28 mouse cellular contexts compared by ENCODE assay signal in genomic region chr2:32818208-32818607, GRCm38 (mm10). TPM values are rescaled to one million over a fixed set of nuclear protein-coding genes. Genes with fewer than 3 reads are reported as not detected.
DNase-seq lines count a peak whose midpoint lies in the region; ATAC-seq and TF ChIP-seq lines count a peak whose summit lies in the region.
"Had no signal": no experiment of that assay in that cellular context is flagged by ENCODE, and none has a peak within 500 bp of the region (broad histone marks: within the 10 kb centered on the region; RNA-seq: fewer than 3 reads in every experiment).

No protein-coding gene starts in this region.

- no peak overlapping the region for H3K9ac ChIP-seq in forebrain, embryonic 13.5 days
- H3K9ac ChIP-seq in forebrain, embryonic 11.5 days (ENCODE audit: low read length) = no peak overlapping the region
- H3K9ac ChIP-seq in hindbrain, embryonic 13.5 days = no peak overlapping the region
- H3K9ac ChIP-seq in intestine, postnatal 0 days (ENCODE audit: low read depth, low read length) = no peak overlapping the region
- H3K9ac ChIP-seq: embryonic facial prominence, embryonic 13.5 days; hindbrain, embryonic 14.5 days; intestine, embryonic 15.5 days had no signal

- no peak overlapping the region for H3K4me3 ChIP-seq in forebrain, embryonic 13.5 days
- no peak overlapping the region for H3K4me3 ChIP-seq in forebrain, embryonic 11.5 days (ENCODE audit: low read depth, low read length)
- no peak overlapping the region for H3K4me3 ChIP-seq in hindbrain, embryonic 13.5 days
- no peak overlapping the region for H3K4me3 ChIP-seq in hindbrain, embryonic 10.5 days
- H3K4me3 ChIP-seq in left cerebral cortex, adult 2 months = no peak overlapping the region
- H3K4me3 ChIP-seq in intestine, postnatal 0 days (ENCODE audit: low read depth, low read length) = no peak overlapping the region
- H3K4me3 ChIP-seq: embryonic facial prominence, embryonic 10.5 days; embryonic facial prominence, embryonic 13.5 days; erythroblast, embryonic 14.5 days; gastrocnemius, adult 2 months; intestine, embryonic 15.5 days had no signal

- H3K27ac ChIP-seq in forebrain, embryonic 13.5 days = peak overlapping the region; percentile 84; the same call in 1 of the 2 replicates
- no peak overlapping the region for H3K27ac ChIP-seq in forebrain, embryonic 11.5 days (ENCODE audit: low read depth, low read length)
- H3K27ac ChIP-seq in hindbrain, embryonic 13.5 days = peak overlapping the region; percentile 3; the same call in 1 of the 2 replicates
- H3K27ac ChIP-seq in hindbrain, embryonic 10.5 days = no peak overlapping the region
- peak overlapping the region; percentile 38 for H3K27ac ChIP-seq in left cerebral cortex, adult 2 months
- no peak overlapping the region for H3K27ac ChIP-seq in intestine, postnatal 0 days (ENCODE audit: low read depth, low read length)
- H3K27ac ChIP-seq: embryonic facial prominence, embryonic 10.5 days; embryonic facial prominence, embryonic 13.5 days; gastrocnemius, adult 2 months; intestine, embryonic 15.5 days had no signal

- no peak for DNase-seq in forebrain, embryonic 11.5 days (ENCODE audit: low spot score)
- no peak for DNase-seq in hindbrain, embryonic 10.5 days (ENCODE audit: low spot score)
- DNase-seq in left cerebral cortex, adult 2 months (ENCODE audit: extremely low spot score in 1 of 2, low spot score in 2 of 2) = no peak
- no peak for DNase-seq in left cerebral cortex, postnatal 14 days (ENCODE audit: low spot score in 2 of 2)
- DNase-seq: adrenal gland, adult 2 months; adrenal gland, postnatal 14 days; cerebellum, adult 9-11 months; embryo, embryonic 11 days; gastrocnemius, adult 2 months; gastrocnemius, postnatal 14 days; heart, adult 11 months; kidney, adult 18-20 months; kidney, adult 9 months had no signal

- no peak overlapping the region for H3K4me2 ChIP-seq in forebrain, embryonic 13.5 days
- H3K4me2 ChIP-seq in forebrain, embryonic 11.5 days (ENCODE audit: low read depth, low read length, severe bottlenecking) = no peak overlapping the region
- no peak overlapping the region for H3K4me2 ChIP-seq in hindbrain, embryonic 13.5 days
- no peak overlapping the region for H3K4me2 ChIP-seq in intestine, postnatal 0 days (replicated peaks; ENCODE audit: low read depth)
- H3K4me2 ChIP-seq: embryonic facial prominence, embryonic 13.5 days; heart, embryonic 11.5 days; hindbrain, embryonic 14.5 days; intestine, embryonic 15.5 days had no signal

- 96% methylated on average over 5 of the region's 5 CpGs for WGBS in forebrain, embryonic 13.5 days
- 97% methylated on average over 5 of the region's 5 CpGs for WGBS in forebrain, embryonic 11.5 days
- WGBS in hindbrain, embryonic 13.5 days = 92% methylated on average over 5 of the region's 5 CpGs
- 93% methylated on average over 5 of the region's 5 CpGs for WGBS in hindbrain, embryonic 10.5 days
- 95% methylated on average over 5 of the region's 5 CpGs for WGBS in intestine, postnatal 0 days

- no peak for ATAC-seq in forebrain, embryonic 13.5 days
- ATAC-seq in forebrain, embryonic 11.5 days (replicated peaks; ENCODE audit: low FRiP score) = no peak
- ATAC-seq in hindbrain, embryonic 13.5 days (ENCODE audit: low FRiP score) = no peak
- ATAC-seq in intestine, postnatal 0 days = no peak
- ATAC-seq: CD4-positive, CD25-positive, alpha-beta regulatory T cell, adult 4 months; intestine, embryonic 15.5 days had no signal

- intact Hi-C loops in left cerebral cortex, adult 2 months (cut with DNase I) = no loop called here
- intact Hi-C loops in left cerebral cortex, postnatal 14 days (cut with DNase I) = loop anchor here (5.0 kb wide), 1 partner anchor 34 kb away; no protein-coding TSS in a partner anchor

- TF ChIP-seq CTCF in left cerebral cortex, adult 2 months (IDR thresholded peaks at IDR 0.05) = no peak; the same call in 1 of the 2 replicates
- no peak for TF ChIP-seq CTCF in intestine, postnatal 0 days (IDR thresholded peaks at IDR 0.05; ENCODE audit: low read depth)

- no peaks in the 10 kb centered on the region for H3K9me3 ChIP-seq in forebrain, embryonic 13.5 days (replicated peaks)
- H3K9me3 ChIP-seq in forebrain, embryonic 11.5 days (ENCODE audit: control insufficient read depth, low read length) = no peaks in the 10 kb centered on the region
- H3K9me3 ChIP-seq in hindbrain, embryonic 13.5 days = no peaks in the 10 kb centered on the region
- no peaks in the 10 kb centered on the region for H3K9me3 ChIP-seq in hindbrain, embryonic 10.5 days
- no peaks in the 10 kb centered on the region for H3K9me3 ChIP-seq in intestine, postnatal 0 days (ENCODE audit: control insufficient read depth)
- H3K9me3 ChIP-seq: embryonic facial prominence, embryonic 10.5 days; embryonic facial prominence, embryonic 13.5 days; intestine, embryonic 15.5 days had no signal

- H3K4me1 ChIP-seq in forebrain, embryonic 13.5 days = peaks cover 20% of the 10 kb centered on the region
- no peaks in the 10 kb centered on the region for H3K4me1 ChIP-seq in forebrain, embryonic 11.5 days (replicated peaks; ENCODE audit: control insufficient read depth, insufficient read depth, low read length)
- peaks cover 19% of the 10 kb centered on the region for H3K4me1 ChIP-seq in hindbrain, embryonic 13.5 days (replicated peaks)
- H3K4me1 ChIP-seq in hindbrain, embryonic 10.5 days (replicated peaks) = peaks cover 27% of the 10 kb centered on the region
- H3K4me1 ChIP-seq in intestine, postnatal 0 days (replicated peaks; ENCODE audit: control insufficient read depth, insufficient read depth, low read length) = no peaks in the 10 kb centered on the region
- H3K4me1 ChIP-seq: embryonic facial prominence, embryonic 13.5 days had no signal

- peaks cover 47% of the 10 kb centered on the region for H3K36me3 ChIP-seq in forebrain, embryonic 13.5 days (ENCODE audit: poor library complexity, severe bottlenecking)
- no peaks in the 10 kb centered on the region; the same call in 1 of the 2 replicates for H3K36me3 ChIP-seq in forebrain, embryonic 11.5 days (ENCODE audit: control insufficient read depth, insufficient read depth, low read length)
- peaks cover 74% of the 10 kb centered on the region for H3K36me3 ChIP-seq in hindbrain, embryonic 13.5 days
- peaks cover 42% of the 10 kb centered on the region for H3K36me3 ChIP-seq in hindbrain, embryonic 10.5 days
- no peaks in the 10 kb centered on the region for H3K36me3 ChIP-seq in intestine, postnatal 0 days (ENCODE audit: control insufficient read depth, insufficient read depth)
- H3K36me3 ChIP-seq: intestine, embryonic 15.5 days had no signal

- no peaks in the 10 kb centered on the region for H3K27me3 ChIP-seq in forebrain, embryonic 13.5 days
- H3K27me3 ChIP-seq in forebrain, embryonic 11.5 days (ENCODE audit: control insufficient read depth, insufficient read depth, low read length) = no peaks in the 10 kb centered on the region
- H3K27me3 ChIP-seq in hindbrain, embryonic 13.5 days = no peaks in the 10 kb centered on the region
- H3K27me3 ChIP-seq in hindbrain, embryonic 10.5 days (ENCODE audit: insufficient read depth, poor library complexity, severe bottlenecking) = no peaks in the 10 kb centered on the region
- H3K27me3 ChIP-seq in intestine, postnatal 0 days (replicated peaks; ENCODE audit: control insufficient read depth, insufficient read depth, low read length) = no peaks in the 10 kb centered on the region
- H3K27me3 ChIP-seq: embryonic facial prominence, embryonic 13.5 days; intestine, embryonic 15.5 days had no signal

RNA-seq across cellular contexts. Expression of gene Stxbp1, which starts 28.8 kb away (rescaled TPM):
- polyA plus RNA-seq in forebrain, embryonic 13.5 days (2015; fragmentation: Nextera tagmentation; extraction: Ambion mirVana) = 97.5 and 109 TPM in 2 replicates
- 44.0 and 44.6 TPM in 2 replicates for polyA plus RNA-seq in forebrain, embryonic 11.5 days (2014; fragmentation: Nextera tagmentation; extraction: Ambion mirVana)
- polyA plus RNA-seq in hindbrain, embryonic 13.5 days (2015; fragmentation: Nextera tagmentation; extraction: Ambion mirVana) = 180 and 193 TPM in 2 replicates
- polyA plus RNA-seq in hindbrain, embryonic 10.5 days (2016; fragmentation: Nextera tagmentation; extraction: Ambion mirVana) = 40.1 and 63.3 TPM in 2 replicates
- total RNA-seq in left cerebral cortex, adult 2 months (2021) = 100 to 1,000 TPM; 947 to 984 TPM
- total RNA-seq in left cerebral cortex, postnatal 14 days (2021) = 1,000 to 10,000 TPM; 1,032 to 1,038 TPM
- polyA plus RNA-seq in intestine, postnatal 0 days (2015; fragmentation: Nextera tagmentation; extraction: Ambion mirVana) = 12.1 and 12.2 TPM in 2 replicates

RNA-seq across cellular contexts. Expression of gene Cfap157, which starts 34.0 kb away (rescaled TPM):
- 0.45 and 1.4 TPM in 2 replicates for polyA plus RNA-seq in forebrain, embryonic 13.5 days (2015; fragmentation: Nextera tagmentation; extraction: Ambion mirVana)
- 0.33 and 0.87 TPM in 2 replicates for polyA plus RNA-seq in forebrain, embryonic 11.5 days (2014; fragmentation: Nextera tagmentation; extraction: Ambion mirVana)
- polyA plus RNA-seq in hindbrain, embryonic 13.5 days (2015; fragmentation: Nextera tagmentation; extraction: Ambion mirVana) = 1.0 and 1.5 TPM in 2 replicates
- polyA plus RNA-seq in hindbrain, embryonic 10.5 days (2016; fragmentation: Nextera tagmentation; extraction: Ambion mirVana) = 1.1 and 1.2 TPM in 2 replicates
- under 1 TPM; 0.20 to 0.61 TPM for total RNA-seq in left cerebral cortex, adult 2 months (2021)
- total RNA-seq in left cerebral cortex, postnatal 14 days (2021) = under 1 TPM in 1 of 2 experiments, not detected in 1; 0.33 TPM
- polyA plus RNA-seq in intestine, postnatal 0 days (2015; fragmentation: Nextera tagmentation; extraction: Ambion mirVana) = 0.47 and 0.76 TPM in 2 replicates
- total RNA-seq: adrenal gland, adult 2 months; adrenal gland, postnatal 14 days; adrenal gland, postnatal 4 days; gastrocnemius, adult 2 months; gastrocnemius, postnatal 4 days; heart, adult 8-10 months; heart, postnatal 25 days; hematopoietic stem cell, adult 5-6 weeks had no signal
- polyA plus RNA-seq: adrenal gland, adult 2 months; erythroblast, embryonic 14.5 days had no signal

RNA-seq across cellular contexts. Expression of gene Ptrh1, which starts 42.6 kb away (rescaled TPM):
- polyA plus RNA-seq in forebrain, embryonic 13.5 days (2015; fragmentation: Nextera tagmentation; extraction: Ambion mirVana) = 4.6 and 5.4 TPM in 2 replicates
- 3.3 and 4.6 TPM in 2 replicates for polyA plus RNA-seq in forebrain, embryonic 11.5 days (2014; fragmentation: Nextera tagmentation; extraction: Ambion mirVana)
- polyA plus RNA-seq in hindbrain, embryonic 13.5 days (2015; fragmentation: Nextera tagmentation; extraction: Ambion mirVana) = 4.5 and 5.1 TPM in 2 replicates
- 5.7 and 7.2 TPM in 2 replicates for polyA plus RNA-seq in hindbrain, embryonic 10.5 days (2016; fragmentation: Nextera tagmentation; extraction: Ambion mirVana)
- 1 to 10 TPM; 7.9 to 9.3 TPM for total RNA-seq in left cerebral cortex, adult 2 months (2021)
- 1 to 10 TPM; 6.1 to 7.6 TPM for total RNA-seq in left cerebral cortex, postnatal 14 days (2021)
- polyA plus RNA-seq in intestine, postnatal 0 days (2015; fragmentation: Nextera tagmentation; extraction: Ambion mirVana) = 8.4 and 10.5 TPM in 2 replicates
- polyA plus RNA-seq: erythroblast, embryonic 14.5 days had no signal

RNA-seq across cellular contexts. Expression of gene Ttc16, which starts 42.8 kb away (rescaled TPM):
- polyA plus RNA-seq in forebrain, embryonic 13.5 days (2015; fragmentation: Nextera tagmentation; extraction: Ambion mirVana) = 0.43 and 0.48 TPM in 2 replicates
- 0.80 and 0.84 TPM in 2 replicates for polyA plus RNA-seq in forebrain, embryonic 11.5 days (2014; fragmentation: Nextera tagmentation; extraction: Ambion mirVana)
- polyA plus RNA-seq in hindbrain, embryonic 13.5 days (2015; fragmentation: Nextera tagmentation; extraction: Ambion mirVana) = 0.56 and 1.8 TPM in 2 replicates
- polyA plus RNA-seq in hindbrain, embryonic 10.5 days (2016; fragmentation: Nextera tagmentation; extraction: Ambion mirVana) = 0.31 and 0.73 TPM in 2 replicates
- under 1 TPM; 0.40 to 0.52 TPM for total RNA-seq in left cerebral cortex, adult 2 months (2021)
- total RNA-seq in left cerebral cortex, postnatal 14 days (2021) = under 1 TPM; 0.23 to 0.35 TPM
- polyA plus RNA-seq in intestine, postnatal 0 days (2015; fragmentation: Nextera tagmentation; extraction: Ambion mirVana) = 0.04 and 0.09 TPM in 2 replicates
- total RNA-seq: adrenal gland, postnatal 14 days; gastrocnemius, adult 2 months; gastrocnemius, postnatal 14 days; gastrocnemius, postnatal 4 days; hematopoietic stem cell, adult 5-6 weeks had no signal
- polyA plus RNA-seq: erythroblast, embryonic 14.5 days had no signal

RNA-seq across cellular contexts. Expression of gene Fam129b, which starts 57.7 kb away (rescaled TPM):
- polyA plus RNA-seq in forebrain, embryonic 13.5 days (2015; fragmentation: Nextera tagmentation; extraction: Ambion mirVana) = 21.1 and 23.7 TPM in 2 replicates
- 13.8 and 15.4 TPM in 2 replicates for polyA plus RNA-seq in forebrain, embryonic 11.5 days (2014; fragmentation: Nextera tagmentation; extraction: Ambion mirVana)
- 31.6 and 32.4 TPM in 2 replicates for polyA plus RNA-seq in hindbrain, embryonic 13.5 days (2015; fragmentation: Nextera tagmentation; extraction: Ambion mirVana)
- polyA plus RNA-seq in hindbrain, embryonic 10.5 days (2016; fragmentation: Nextera tagmentation; extraction: Ambion mirVana) = 34.3 and 36.1 TPM in 2 replicates
- 10 to 100 TPM; 24.4 to 31.4 TPM for total RNA-seq in left cerebral cortex, adult 2 months (2021)
- total RNA-seq in left cerebral cortex, postnatal 14 days (2021) = 10 to 100 TPM; 20.0 to 21.0 TPM
- polyA plus RNA-seq in intestine, postnatal 0 days (2015; fragmentation: Nextera tagmentation; extraction: Ambion mirVana) = 13.9 and 15.3 TPM in 2 replicates

Comparison
In these comparisons a context has a peak if more than half of its experiments do, and no peak if none do; other contexts are left out.
1. H3K27ac ChIP-seq: peak in forebrain, embryonic 13.5 days (single experiment), hindbrain, embryonic 13.5 days (single experiment) and left cerebral cortex, adult 2 months (single experiment); none in forebrain, embryonic 11.5 days (single experiment), hindbrain, embryonic 10.5 days (single experiment) and intestine, postnatal 0 days (single experiment).